Mouse (Mus musculus) testis, adult 2 months (tissue): ENCODE data around the gene Ctsr.

Experiments
- CTCF ChIP-seq: fragments of 200-500 bp; IDR thresholded peaks from 2 replicates; pipeline ENCODE4 v1.5.1; 2012; ENCODE audit warnings: low read depth, mild to moderate bottlenecking, inconsistent platforms, low read length, moderate library complexity; ENCODE audit not compliant: control insufficient read depth, insufficient read depth, insufficient replicate concordance
- POLR2A ChIP-seq: fragments of 200-500 bp; IDR thresholded peaks from 2 replicates; pipeline ENCODE4 v1.6.1; 2012; ENCODE audit warnings: low read depth, mild to moderate bottlenecking, inconsistent platforms, low read length, moderate library complexity; ENCODE audit not compliant: control insufficient read depth

GRCm38 (mm10) chr13:61164156-61164555, at the start of gene Ctsr:
- TF ChIP-seq CTCF, result no peak
- TF ChIP-seq POLR2A, result no peak
